In genomic region chr11:117508972-117509371, GRCm38 (mm10) we compare ENCODE assay signal across 22 mouse cellular contexts. TPM values are rescaled to one million over a fixed set of nuclear protein-coding genes. Genes with fewer than 3 reads are reported as not detected.
DNase-seq lines count a peak whose midpoint lies in the region; ATAC-seq and TF ChIP-seq lines count a peak whose summit lies in the region.
"Had no signal": no experiment of that assay in that cellular context is flagged by ENCODE, and none has a peak within 500 bp of the region (broad histone marks: within the 10 kb centered on the region; RNA-seq: fewer than 3 reads in every experiment).

No protein-coding gene starts in this region.

- TF ChIP-seq CTCF in hindbrain, postnatal 0 days (IDR thresholded peaks at IDR 0.05; ENCODE audit: low read depth) = no peak
- TF ChIP-seq CTCF in cerebellum, adult 2 months (IDR thresholded peaks at IDR 0.05; ENCODE audit: borderline replicate concordance, insufficient read depth, low read depth, low read length) = no peak

- H3K4me3 ChIP-seq in hindbrain, postnatal 0 days (ENCODE audit: low read length) = no peak overlapping the region
- H3K4me3 ChIP-seq in hindbrain, embryonic 16.5 days (ENCODE audit: low read length) = no peak overlapping the region
- no peak overlapping the region for H3K4me3 ChIP-seq in cerebellum, adult 2 months (replicated peaks; ENCODE audit: insufficient read depth, low read depth, low read length)
- H3K4me3 ChIP-seq: erythroblast, embryonic 14.5 days; heart, adult 2 months; limb, embryonic 12.5 days; midbrain, embryonic 13.5 days; myocyte; neural tube, embryonic 15.5 days had no signal

- intact Hi-C loops in heart, postnatal 10 days (cut with DNase I) = no loop called here

- H3K36me3 ChIP-seq in hindbrain, postnatal 0 days (ENCODE audit: insufficient read depth, low read length) = no peaks in the 10 kb centered on the region
- no peaks in the 10 kb centered on the region for H3K36me3 ChIP-seq in hindbrain, embryonic 16.5 days (ENCODE audit: control insufficient read depth, insufficient read depth, low read length)
- H3K36me3 ChIP-seq: limb, embryonic 12.5 days; midbrain, embryonic 13.5 days; neural tube, embryonic 15.5 days had no signal

- H3K4me1 ChIP-seq in hindbrain, postnatal 0 days (ENCODE audit: insufficient read depth, low read length) = no peaks in the 10 kb centered on the region
- H3K4me1 ChIP-seq in hindbrain, embryonic 16.5 days (ENCODE audit: control insufficient read depth, insufficient read depth, low read depth, low read length) = no peaks in the 10 kb centered on the region
- H3K4me1 ChIP-seq in cerebellum, adult 2 months (ENCODE audit: control insufficient read depth, insufficient read depth, low read length) = no peaks in the 10 kb centered on the region
- H3K4me1 ChIP-seq: limb, embryonic 12.5 days; midbrain, embryonic 13.5 days; neural tube, embryonic 15.5 days had no signal

- DNase-seq in hindbrain, postnatal 0 days (ENCODE audit: low spot score) = peak; percentile 24
- DNase-seq in cerebellum, adult 2 months = peak; percentile 49 to 73
- peak; percentile 35 to 57 for DNase-seq in cerebellum, postnatal 25 days
- DNase-seq in layer of hippocampus, postnatal 10 days (ENCODE audit: low spot score in 2 of 2) = peak; percentile 47 to 48
- no peak for DNase-seq in kidney, postnatal 14 days
- no peak for DNase-seq in heart, postnatal 10 days
- DNase-seq: gastrocnemius, postnatal 14 days; heart, adult 2 months had no signal

- no peak overlapping the region for H3K27ac ChIP-seq in hindbrain, postnatal 0 days
- H3K27ac ChIP-seq in hindbrain, embryonic 16.5 days (ENCODE audit: low read depth, low read length) = no peak overlapping the region
- no peak overlapping the region for H3K27ac ChIP-seq in cerebellum, adult 2 months (ENCODE audit: insufficient read depth, low read length)
- H3K27ac ChIP-seq: heart, adult 2 months; limb, embryonic 12.5 days; liver, embryonic 14.5 days; midbrain, embryonic 13.5 days; neural tube, embryonic 15.5 days had no signal

- WGBS in hindbrain, postnatal 0 days = 69% methylated on average over 4 of the region's 4 CpGs
- 79% methylated on average over 4 of the region's 4 CpGs for WGBS in hindbrain, embryonic 16.5 days
- 23% methylated on average over 4 of the region's 4 CpGs for WGBS in cerebellum, adult 2 months

- no peaks in the 10 kb centered on the region for H3K27me3 ChIP-seq in hindbrain, postnatal 0 days (ENCODE audit: insufficient read depth, low read length)
- no peaks in the 10 kb centered on the region for H3K27me3 ChIP-seq in hindbrain, embryonic 16.5 days (replicated peaks; ENCODE audit: control insufficient read depth, insufficient read depth, low read length)
- no peaks in the 10 kb centered on the region for H3K27me3 ChIP-seq in cerebellum, adult 2 months (ENCODE audit: control insufficient read depth, insufficient read depth, low read length)
- H3K27me3 ChIP-seq: limb, embryonic 12.5 days; midbrain, embryonic 13.5 days; neural tube, embryonic 15.5 days had no signal

- no peak overlapping the region for H3K4me2 ChIP-seq in hindbrain, postnatal 0 days (ENCODE audit: low read depth, low read length)
- H3K4me2 ChIP-seq in hindbrain, embryonic 16.5 days (ENCODE audit: low read length) = no peak overlapping the region
- H3K4me2 ChIP-seq: limb, embryonic 12.5 days; midbrain, embryonic 13.5 days; neural tube, embryonic 15.5 days had no signal

- TF ChIP-seq POLR2A in cerebellum, adult 2 months (IDR thresholded peaks at IDR 0.05; ENCODE audit: borderline replicate concordance, insufficient read depth, low read length) = no peak

- no peaks in the 10 kb centered on the region for H3K9me3 ChIP-seq in hindbrain, postnatal 0 days (ENCODE audit: low read length)
- H3K9me3 ChIP-seq in hindbrain, embryonic 16.5 days (ENCODE audit: control insufficient read depth, low read length) = no peaks in the 10 kb centered on the region
- H3K9me3 ChIP-seq: midbrain, embryonic 13.5 days; neural tube, embryonic 15.5 days had no signal

- no peak overlapping the region for H3K9ac ChIP-seq in hindbrain, postnatal 0 days (replicated peaks; ENCODE audit: low read length)
- H3K9ac ChIP-seq in hindbrain, embryonic 16.5 days (ENCODE audit: low read depth, low read length) = no peak overlapping the region
- H3K9ac ChIP-seq: limb, embryonic 12.5 days; liver, embryonic 14.5 days; midbrain, embryonic 13.5 days; neural tube, embryonic 15.5 days had no signal

- no peak for ATAC-seq in hindbrain, postnatal 0 days
- no peak for ATAC-seq in hindbrain, embryonic 16.5 days
- ATAC-seq: midbrain, embryonic 13.5 days had no signal

RNA-seq across cellular contexts. Expression of gene Gm11733, which starts 24.8 kb away (rescaled TPM):
- total RNA-seq in hindbrain, postnatal 0 days (2014; rRNA removed) = 0.10 TPM in 1 of 2 replicates, not detected in the other
- 0.13 TPM in 1 of 2 replicates, not detected in the other for polyA plus RNA-seq in hindbrain, postnatal 0 days (2015; fragmentation: Nextera tagmentation; extraction: Ambion mirVana)
- 0.06 TPM in 2 replicates for polyA plus RNA-seq in hindbrain, embryonic 16.5 days (2015; fragmentation: Nextera tagmentation; extraction: Ambion mirVana)
- polyA plus RNA-seq in cerebellum, adult 2 months (2012; rRNA removed) = 0.06 and 0.13 TPM in 2 replicates
- total RNA-seq in layer of hippocampus, postnatal 10 days (2021) = not detected
- total RNA-seq in heart, postnatal 10 days (2021) = not detected
- total RNA-seq: adrenal gland, postnatal 4 days; gastrocnemius, postnatal 14 days; heart, adult 2 months had no signal
- polyA plus RNA-seq: C2C12; erythroblast, embryonic 14.5 days; heart, embryonic 16.5 days; hindbrain, embryonic 11.5 days; kidney, embryonic 14.5 days; limb, embryonic 12.5 days; liver, embryonic 14.5 days; lung, embryonic 16.5 days; midbrain, embryonic 13.5 days; myocyte; small intestine, adult 2 months had no signal

Comparison
In these comparisons a context has a peak if more than half of its experiments do, and no peak if none do; other contexts are left out.
1. DNase-seq: peak in hindbrain, postnatal 0 days (single experiment), cerebellum, adult 2 months (2 of 2), cerebellum, postnatal 25 days (2 of 2) and layer of hippocampus, postnatal 10 days (2 of 2); none in kidney, postnatal 14 days (single experiment) and heart, postnatal 10 days (0 of 2).